Mouse (Mus musculus) stomach, embryonic 16.5 days (tissue): ENCODE measurements at regions not wholly inside any gene's neighbourhood (a gene's known extent, or its start where the extent isn't known, plus 50 kb on each side); places are given as distances from the start of the nearest gene placed in this dataset.
"Not testable (repeated sequence)": the region's sequence is repeated elsewhere in the genome, so short reads cannot be mapped to it uniquely, and the experiment has no call there.

Source experiments
- ATAC-seq: fragments of 200-750 bp; cut with Nextera tagmentation; 2 replicates; pipeline ENCODE4 v1.8.0; 2017; ENCODE audit warnings: moderate number of reproducible peaks, moderate TSS enrichment; ENCODE audit not compliant: insufficient read depth, low FRiP score
- H3K27ac ChIP-seq: fragments of 300-500 bp; sonication (generic); 2 replicates; pipeline ENCODE4 v1.5.1; 2014; ENCODE audit warnings: low read length
- H3K27me3 ChIP-seq: fragments of 300-500 bp; sonication (generic); 2 replicates; pipeline ENCODE4 v1.6.1; 2014; ENCODE audit warnings: low read length, control low read depth, mixed read lengths; ENCODE audit not compliant: control insufficient read depth, insufficient read depth
- H3K36me3 ChIP-seq: fragments of 300-500 bp; sonication (generic); 2 replicates; pipeline ENCODE4 v1.6.1; 2014; ENCODE audit warnings: low read length; ENCODE audit not compliant: control insufficient read depth, insufficient read depth
- H3K4me1 ChIP-seq: fragments of 300-500 bp; sonication (generic); 2 replicates; pipeline ENCODE4 v1.6.1; 2014; ENCODE audit warnings: low read length, control low read depth, mixed read lengths; ENCODE audit not compliant: control insufficient read depth, insufficient read depth
- H3K4me2 ChIP-seq: fragments of 300-500 bp; sonication (generic); 2 replicates; pipeline ENCODE4 v1.6.1; 2014; ENCODE audit warnings: low read depth, low read length, mixed read lengths
- H3K4me3 ChIP-seq: fragments of 300-500 bp; sonication (generic); replicated peaks from 2 replicates; pipeline ENCODE4 v1.5.1; 2014; ENCODE audit warnings: mild to moderate bottlenecking, low read length
- H3K9ac ChIP-seq: fragments of 300-500 bp; sonication (generic); 2 replicates; pipeline ENCODE4 v1.6.1; 2014; ENCODE audit warnings: low read length
- H3K9me3 ChIP-seq: fragments of 300-500 bp; sonication (generic); replicated peaks from 2 replicates; pipeline ENCODE4 v1.6.1; 2016; ENCODE audit warnings: low read length, control low read depth; ENCODE audit not compliant: control insufficient read depth
- WGBS: fragments of 180-500 bp; shearing (Covaris S2); extraction: QIAGEN DNeasy Blood & Tissue Kit; methylation state at CpG from one replicate; pipeline ENCODE4 v1.1.7; 2014; 5-methylcytosine and 5-hydroxymethylcytosine counted together

- Histone ChIP-seq H3K4me1 (no peaks in the 10 kb centered on the region), H3K27ac (no peak overlapping the region), H3K9me3 (no peaks in the 10 kb centered on the region), H3K4me2 (no peak overlapping the region), H3K4me3 (no peak overlapping the region), H3K9ac (no peak overlapping the region), H3K36me3 (no peaks in the 10 kb centered on the region), H3K27me3 (no peaks in the 10 kb centered on the region)
- 46% methylated on average over 3 of the region's 3 CpGs for WGBS
- no peak for ATAC-seq
Observed at GRCm38 (mm10) chrX:17818325-17818724, 246.2 kb upstream of the Fundc1 start.

- Histone ChIP-seq H3K4me2 (no peak overlapping the region), H3K27ac (no peak overlapping the region)
Observed at GRCm38 (mm10) chrX:17817651-17818050, 245.5 kb upstream of the Fundc1 start.

GRCm38 (mm10) chrX:17788048-17788447, 215.9 kb upstream of the Fundc1 start:
- not testable (repeated sequence) for ATAC-seq
- 86% methylated on average over 1 of the region's 6 CpGs for WGBS

More at GRCm38 (mm10) chrX:17817651-17818050, 245.5 kb upstream of the Fundc1 start:
- H3K9me3 ChIP-seq: no peaks in the 10 kb centered on the region
- H3K4me1 ChIP-seq: no peaks in the 10 kb centered on the region
- 81% methylated on average over 3 of the region's 3 CpGs for WGBS
- no peak for ATAC-seq
- no peaks in the 10 kb centered on the region for H3K36me3 ChIP-seq
- no peaks in the 10 kb centered on the region for H3K27me3 ChIP-seq
- H3K9ac ChIP-seq: no peak overlapping the region
- H3K4me3 ChIP-seq: no peak overlapping the region

GRCm38 (mm10) chrX:17775886-17776285, 203.8 kb upstream of the Fundc1 start:
- no peaks in the 10 kb centered on the region for H3K4me1 ChIP-seq
- no peak overlapping the region for H3K4me2 ChIP-seq
- no peak overlapping the region for H3K4me3 ChIP-seq
- no peaks in the 10 kb centered on the region for H3K9me3 ChIP-seq
- no peak for ATAC-seq
- no peak overlapping the region for H3K9ac ChIP-seq
- no peaks in the 10 kb centered on the region for H3K36me3 ChIP-seq
- no peak overlapping the region for H3K27ac ChIP-seq
- H3K27me3 ChIP-seq: no peaks in the 10 kb centered on the region
- WGBS: 94% methylated on average over 1 of the region's 1 CpGs

More at GRCm38 (mm10) chrX:17788048-17788447, 215.9 kb upstream of the Fundc1 start:
- H3K4me2 ChIP-seq, H3K27ac ChIP-seq, H3K4me3 ChIP-seq, H3K4me1 ChIP-seq, H3K27me3 ChIP-seq, H3K9me3 ChIP-seq, H3K36me3 ChIP-seq, H3K9ac ChIP-seq: not testable (repeated sequence)

GRCm38 (mm10) chrX:17752823-17753222, 180.7 kb upstream of the Fundc1 start:
- Histone ChIP-seq H3K27ac (no peak overlapping the region), H3K9me3 (no peaks in the 10 kb centered on the region), H3K4me1 (no peaks in the 10 kb centered on the region), H3K9ac (no peak overlapping the region), H3K4me2 (no peak overlapping the region), H3K27me3 (no peaks in the 10 kb centered on the region), H3K36me3 (no peaks in the 10 kb centered on the region), H3K4me3 (no peak overlapping the region)
- 23% methylated on average over 2 of the region's 2 CpGs for WGBS
- no peak for ATAC-seq

- Histone ChIP-seq H3K4me2 (no peak overlapping the region), H3K27me3 (no peaks in the 10 kb centered on the region), H3K36me3 (no peaks in the 10 kb centered on the region), H3K9me3 (no peaks in the 10 kb centered on the region), H3K27ac (no peak overlapping the region), H3K4me3 (no peak overlapping the region), H3K9ac (no peak overlapping the region), H3K4me1 (no peaks in the 10 kb centered on the region)
- ATAC-seq: no peak
- 76% methylated on average over 5 of the region's 5 CpGs for WGBS
Observed at GRCm38 (mm10) chrX:17751466-17751865, 179.3 kb upstream of the Fundc1 start.

- H3K27me3 ChIP-seq: no peaks in the 10 kb centered on the region
- no peaks in the 10 kb centered on the region for H3K4me1 ChIP-seq
- no peak for ATAC-seq
- H3K4me2 ChIP-seq: no peak overlapping the region
- no peak overlapping the region for H3K27ac ChIP-seq
- 45% methylated on average over 4 of the region's 4 CpGs for WGBS
- H3K9me3 ChIP-seq: no peaks in the 10 kb centered on the region
- no peaks in the 10 kb centered on the region for H3K36me3 ChIP-seq
- H3K9ac ChIP-seq: no peak overlapping the region
- no peak overlapping the region for H3K4me3 ChIP-seq
Observed at GRCm38 (mm10) chrX:17730233-17730632, 158.1 kb upstream of the Fundc1 start.

- H3K4me2 ChIP-seq: no peak overlapping the region
- H3K27ac ChIP-seq: no peak overlapping the region
- 54% methylated on average over 5 of the region's 5 CpGs for WGBS
- no peak overlapping the region for H3K9ac ChIP-seq
- no peaks in the 10 kb centered on the region for H3K4me1 ChIP-seq
- no peaks in the 10 kb centered on the region for H3K9me3 ChIP-seq
- no peak overlapping the region for H3K4me3 ChIP-seq
- no peaks in the 10 kb centered on the region for H3K27me3 ChIP-seq
- no peaks in the 10 kb centered on the region for H3K36me3 ChIP-seq
- no peak for ATAC-seq
Observed at GRCm38 (mm10) chrX:17725780-17726220, 153.7 kb upstream of the Fundc1 start.

GRCm38 (mm10) chrX:17724990-17725779, 153.1 kb upstream of the Fundc1 start:
- Histone ChIP-seq H3K27ac (no peak overlapping the region), H3K36me3 (no peaks in the 10 kb centered on the region), H3K27me3 (no peaks in the 10 kb centered on the region), H3K9ac (no peak overlapping the region), H3K9me3 (no peaks in the 10 kb centered on the region), H3K4me1 (no peaks in the 10 kb centered on the region), H3K4me2 (no peak overlapping the region), H3K4me3 (no peak overlapping the region)
- peak; percentile 68 for ATAC-seq
- 39% methylated on average over 7 of the region's 7 CpGs for WGBS
